Mouse (Mus musculus): ENCODE measurements around the gene Pappa.

The Pappa gene

DNA sequence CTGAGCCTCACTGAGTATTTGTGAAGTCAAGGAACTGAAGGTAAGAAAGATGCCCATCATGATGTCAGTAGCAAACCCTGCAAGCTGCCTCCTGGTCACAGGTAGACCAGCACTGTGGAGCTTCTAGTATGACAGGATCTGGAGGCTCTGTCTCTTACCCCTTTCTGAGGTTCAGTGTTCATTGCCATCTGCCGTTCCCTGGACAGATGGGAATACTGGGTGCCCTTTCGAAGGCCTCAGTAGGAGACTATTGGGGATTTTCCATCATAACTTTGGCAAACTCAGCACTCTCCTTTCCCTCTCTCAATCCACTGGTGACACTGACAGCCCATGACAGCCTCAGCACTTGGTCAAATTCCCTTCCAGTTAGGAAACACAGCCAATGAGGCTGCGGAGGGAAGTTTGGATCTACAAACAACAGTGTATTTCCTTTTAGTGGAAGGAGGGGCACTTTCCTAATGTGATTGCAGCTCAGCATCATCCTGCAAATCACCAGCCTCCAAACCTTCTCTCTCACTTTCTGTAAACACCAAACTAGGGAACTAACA, 42.4 kb downstream of the Pappa start:
- DNase-seq (ENCODE audit: low spot score in 2 of 2) = no peak

DNA sequence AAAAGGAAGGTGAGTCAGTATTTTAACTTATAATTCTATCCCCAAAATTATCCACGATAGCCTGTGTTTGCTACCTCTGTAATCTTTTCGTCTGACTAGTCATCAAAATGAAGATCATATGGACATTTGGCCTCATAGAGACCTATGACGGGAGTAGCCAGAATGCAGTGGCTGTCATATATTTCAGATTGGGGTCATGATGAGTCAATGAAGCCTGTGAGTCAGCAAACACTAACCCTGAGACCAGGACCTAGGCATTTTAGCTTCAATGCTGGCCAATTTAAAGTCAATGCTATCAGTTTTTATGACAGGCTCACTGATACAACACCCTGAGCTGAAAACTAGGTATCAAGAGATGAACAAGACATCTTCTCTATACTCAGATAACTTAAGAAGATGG, 50.5 kb downstream of the Pappa start:
- DNase-seq (ENCODE audit: low spot score in 2 of 2) = no peak

DNA sequence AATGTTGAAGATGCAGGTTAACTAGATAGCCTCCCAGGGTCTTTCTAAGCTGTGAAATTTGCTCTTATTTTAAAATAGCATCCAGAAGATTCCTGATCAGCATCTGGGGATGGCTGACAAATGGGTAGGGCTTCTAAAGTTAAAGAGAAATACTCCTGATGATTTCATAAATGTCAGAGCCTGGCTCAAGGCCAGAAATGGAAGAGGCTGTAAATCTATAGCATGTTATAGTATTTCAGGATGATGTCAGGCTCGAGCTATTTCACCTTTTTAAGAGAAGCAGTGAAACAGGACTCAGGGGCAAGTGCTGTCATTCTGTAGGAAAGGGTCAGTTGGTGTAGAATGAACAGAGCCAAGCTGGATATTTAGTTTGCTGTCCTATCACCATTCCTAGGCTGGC, 54.2 kb downstream of the Pappa start:
- DNase-seq (ENCODE audit: low spot score in 2 of 2) = no peak

DNA sequence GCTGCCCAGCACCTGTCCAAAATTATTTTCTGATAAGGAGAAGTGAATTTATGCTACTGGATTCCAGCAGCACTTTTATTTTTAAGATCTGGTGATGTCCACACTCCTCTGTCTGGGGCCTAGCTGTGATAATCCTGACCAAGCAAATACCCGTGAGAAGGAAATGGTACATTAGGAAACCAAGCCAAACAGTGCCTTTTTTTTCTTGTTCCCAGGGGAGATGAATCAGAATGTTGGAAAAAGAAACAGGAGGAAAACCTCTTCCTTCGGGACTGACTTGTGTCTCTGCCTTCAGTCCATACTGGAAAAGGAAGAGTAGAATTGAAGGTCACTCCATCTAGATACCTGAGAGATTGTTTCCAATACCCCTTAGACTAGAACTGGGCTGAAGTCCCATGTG, 63.3 kb downstream of the Pappa start:
- DNase-seq (ENCODE audit: low spot score in 2 of 2) = no peak

DNA sequence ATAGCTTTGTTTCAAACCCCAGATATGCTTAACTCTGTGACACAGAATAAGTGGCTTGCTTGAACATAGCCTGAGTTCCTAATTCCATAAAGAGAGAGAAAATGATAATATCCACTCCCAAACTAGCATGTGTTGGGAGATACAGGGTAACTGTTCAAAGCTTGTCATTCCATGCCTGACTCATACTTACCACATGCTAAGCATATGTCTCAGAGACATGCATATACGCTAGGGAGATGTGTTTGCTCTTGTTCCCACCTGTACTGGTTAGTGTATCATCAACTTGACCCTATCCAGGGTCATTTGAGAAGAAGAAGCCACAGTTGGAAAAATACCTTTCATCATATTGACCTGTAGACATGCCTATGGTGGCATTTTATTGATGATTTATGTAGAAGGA, 63.7 kb downstream of the Pappa start:
- DNase-seq (ENCODE audit: low spot score in 2 of 2) = no peak

DNA sequence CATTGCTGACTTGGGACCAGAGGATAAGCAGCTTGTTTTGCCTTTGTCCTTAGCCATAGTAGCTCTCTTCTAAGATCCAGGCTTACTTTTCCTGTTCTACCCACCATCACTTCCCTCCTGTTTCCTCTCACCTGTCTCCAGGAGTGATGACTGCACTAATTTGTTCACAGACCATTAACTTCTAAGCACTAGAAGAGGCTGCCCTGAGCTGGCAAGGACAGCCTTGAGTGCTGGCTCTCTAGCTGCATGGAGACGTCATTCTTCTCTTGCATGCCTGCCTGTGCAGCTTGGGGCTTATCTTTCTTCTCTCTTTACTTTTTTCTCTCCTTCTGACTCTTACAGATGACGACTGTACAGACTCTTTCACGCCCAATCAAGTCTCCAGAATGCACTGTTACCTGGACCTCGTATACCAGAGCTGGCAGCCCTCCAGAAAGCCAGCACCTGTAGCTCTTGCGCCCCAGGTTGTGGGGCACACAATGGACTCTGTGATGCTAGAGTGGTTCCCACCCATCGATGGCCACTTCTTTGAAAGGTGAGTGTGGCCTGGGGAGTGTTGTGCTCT, 65.0 kb downstream of the Pappa start:
- DNase-seq (ENCODE audit: low spot score in 2 of 2) = no peak

DNA sequence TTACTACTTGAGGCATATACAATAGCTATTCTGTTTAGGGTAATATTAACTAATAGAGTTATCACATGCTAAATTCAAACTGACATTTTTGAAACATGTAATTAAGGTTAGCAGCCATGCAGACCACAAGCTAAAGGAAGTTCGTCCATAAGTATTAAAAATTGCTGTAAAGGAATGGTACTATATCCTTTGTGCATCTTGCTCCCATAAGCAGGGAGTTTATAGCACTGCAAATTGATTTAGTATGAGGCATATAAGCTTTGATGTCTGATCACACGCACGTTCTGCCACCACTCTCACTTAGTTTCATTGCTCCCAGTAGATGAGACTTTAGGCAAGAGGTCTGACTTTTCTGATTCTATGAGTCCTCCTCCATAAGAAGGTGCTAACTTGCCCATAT, 68.8 kb downstream of the Pappa start:
- DNase-seq (ENCODE audit: low spot score in 2 of 2) = no peak

DNA sequence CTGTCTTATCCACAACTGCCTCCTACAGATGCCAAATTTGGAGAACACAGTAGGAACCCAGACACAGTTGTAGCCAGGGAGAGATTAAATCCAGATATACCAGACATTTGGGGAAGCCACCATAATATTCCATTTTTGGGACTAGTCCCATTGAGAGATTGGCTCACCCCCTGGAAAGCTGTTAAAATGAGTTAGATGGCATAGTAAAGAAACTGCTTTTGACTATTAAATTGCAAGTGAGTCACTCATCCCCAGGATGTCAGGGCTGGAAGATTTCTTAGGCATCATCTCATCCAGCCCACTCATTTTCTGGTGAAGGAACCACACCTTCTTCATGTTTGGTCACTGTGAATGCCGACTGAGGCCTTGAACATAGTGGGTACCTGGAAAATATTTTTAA, 72.0 kb downstream of the Pappa start:
- no peak for DNase-seq (ENCODE audit: low spot score in 2 of 2)

DNA sequence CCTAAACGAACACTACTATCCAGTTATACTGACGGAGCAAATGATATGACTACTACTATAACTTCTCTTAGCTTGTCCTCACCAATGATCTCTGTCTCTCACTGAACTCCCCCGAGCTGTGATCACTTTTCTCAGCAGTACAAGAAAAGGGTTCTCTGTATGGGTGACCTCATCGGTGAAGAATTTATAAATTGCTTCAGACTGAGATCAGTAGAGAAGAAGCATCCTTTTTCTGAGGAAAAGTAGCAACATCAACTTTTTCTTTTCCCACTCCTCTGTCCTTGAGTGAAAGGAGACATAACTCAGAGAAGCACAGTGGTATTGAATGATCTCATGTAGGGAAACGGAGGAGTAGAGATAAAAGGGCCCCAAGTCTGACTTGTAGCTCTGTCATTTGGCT, 79.7 kb downstream of the Pappa start:
- DNase-seq (ENCODE audit: low spot score in 2 of 2) = no peak

DNA sequence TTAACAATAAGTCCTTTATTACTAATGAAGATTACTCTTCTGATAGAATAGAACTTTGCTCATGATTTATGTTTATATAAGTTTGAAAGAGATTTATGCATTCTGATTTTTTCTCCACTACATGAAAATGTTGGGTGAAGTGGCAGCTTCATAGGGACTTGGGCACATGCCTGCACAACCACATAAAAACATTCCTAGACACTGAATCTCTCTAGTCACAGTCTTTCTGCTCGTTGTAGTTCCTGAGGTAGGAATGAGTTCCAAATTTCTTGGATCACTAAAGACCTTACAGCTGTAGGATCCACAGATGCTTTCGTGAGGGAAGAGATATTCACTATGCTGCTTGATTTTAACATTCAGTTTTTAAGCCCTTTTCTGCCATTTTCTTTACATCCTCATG, 81.5 kb downstream of the Pappa start:
- no peak for DNase-seq (ENCODE audit: low spot score in 2 of 2)

DNA sequence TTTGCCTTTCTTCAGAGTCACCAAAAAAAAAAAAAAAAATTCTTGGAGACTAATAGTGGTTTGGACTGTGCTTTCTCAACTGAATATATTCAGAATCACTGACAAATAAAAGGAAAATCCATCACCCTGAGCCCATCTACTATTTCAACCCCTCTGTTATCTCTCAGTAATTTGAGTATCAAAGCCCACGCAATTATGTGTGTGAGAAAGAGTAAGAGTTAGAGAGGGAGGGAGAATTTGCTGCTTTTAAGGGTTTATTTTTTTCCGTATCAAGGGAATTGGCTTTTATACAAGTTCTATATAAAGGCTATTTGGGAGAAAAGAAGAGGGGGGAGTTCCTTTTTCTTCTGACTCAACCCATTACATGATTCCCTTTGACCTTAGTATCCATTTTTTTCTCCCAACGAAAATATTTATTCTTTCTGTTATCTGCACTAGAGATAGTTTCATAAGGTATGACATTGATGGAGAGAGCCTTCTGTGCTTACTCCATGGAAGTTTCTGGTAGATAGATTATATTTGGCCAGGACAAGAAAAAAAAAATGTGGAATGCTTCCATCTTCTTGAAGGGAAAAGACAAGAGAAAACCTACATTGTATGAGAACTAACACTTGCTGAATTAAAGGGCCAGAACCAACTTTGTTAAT, 85.5 kb downstream of the Pappa start:
- no peak for DNase-seq (ENCODE audit: low spot score in 2 of 2)

DNA sequence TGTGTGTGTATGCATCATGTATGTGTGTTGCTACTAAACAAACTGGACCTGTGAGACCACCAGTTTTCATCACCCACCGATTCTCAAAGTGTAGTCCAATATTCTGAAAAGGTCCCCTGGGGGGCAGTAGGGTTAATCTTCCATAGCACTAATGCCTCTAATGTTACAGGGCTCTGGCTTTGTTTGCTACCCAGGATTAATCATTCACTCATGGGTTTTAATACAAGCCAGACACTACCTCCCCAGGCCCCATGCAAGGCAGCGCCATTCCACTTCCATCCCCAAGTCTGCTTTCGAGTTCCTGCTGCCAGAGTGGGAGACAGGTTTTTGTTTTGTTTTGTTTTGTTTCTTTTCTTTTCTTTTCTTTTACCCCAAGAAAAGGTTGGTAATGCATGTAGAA, 92.7 kb downstream of the Pappa start:
- DNase-seq (ENCODE audit: low spot score in 2 of 2) = no peak

DNA sequence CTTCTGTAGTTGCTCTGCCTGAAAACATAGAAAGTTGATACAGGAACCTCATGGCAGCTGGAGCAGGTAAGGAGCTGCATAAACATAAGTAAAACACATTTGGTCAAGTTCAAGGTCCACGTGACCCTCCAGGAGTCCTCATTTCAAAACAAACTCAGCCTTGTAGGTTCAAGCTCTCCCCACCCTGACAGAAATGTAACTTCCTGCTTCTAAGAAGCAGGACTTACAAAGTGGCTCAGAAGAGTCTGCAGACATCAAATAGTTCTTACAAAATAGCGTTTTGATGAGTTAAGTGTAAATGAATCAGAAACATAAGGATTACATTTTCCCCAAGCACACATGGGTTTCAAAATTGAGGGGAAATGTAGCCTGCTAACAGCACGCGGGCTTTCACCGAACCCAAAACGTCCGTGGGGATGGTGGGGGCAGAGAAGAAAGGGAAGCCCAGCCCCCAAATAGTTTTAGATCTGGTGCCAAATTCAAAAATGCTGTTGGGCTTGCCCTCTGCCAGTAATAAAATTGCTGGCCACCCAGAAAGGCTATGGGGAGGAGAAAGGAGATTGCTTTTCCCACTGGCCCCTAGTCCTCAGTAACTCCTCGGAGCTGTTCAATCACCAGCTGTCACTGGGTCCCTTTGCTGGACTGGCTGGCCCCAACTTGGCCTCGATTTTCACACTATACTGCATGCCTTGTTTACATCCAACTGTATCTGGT, 93.8 kb downstream of the Pappa start:
- DNase-seq (ENCODE audit: low spot score in 2 of 2) = no peak

DNA sequence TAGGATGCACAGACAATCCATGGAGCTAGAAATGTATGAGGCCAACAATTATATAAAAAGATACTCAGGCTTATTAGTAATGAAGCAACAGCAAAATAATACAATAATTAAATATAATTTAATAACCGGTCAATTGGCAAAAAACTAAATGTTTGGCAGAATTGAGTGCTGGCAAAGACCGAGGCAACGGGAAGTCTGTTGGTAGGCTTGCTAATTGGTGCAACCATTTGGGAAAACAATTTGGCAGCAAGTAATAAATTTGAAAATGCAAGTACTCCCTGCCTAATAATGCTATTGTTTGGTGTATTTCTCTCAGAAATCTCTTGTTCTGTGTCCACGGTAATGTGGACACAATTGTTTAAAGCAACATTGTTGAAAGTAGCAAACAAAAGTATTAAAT, 99.9 kb downstream of the Pappa start:
- DNase-seq (ENCODE audit: low spot score in 2 of 2) = no peak

DNA sequence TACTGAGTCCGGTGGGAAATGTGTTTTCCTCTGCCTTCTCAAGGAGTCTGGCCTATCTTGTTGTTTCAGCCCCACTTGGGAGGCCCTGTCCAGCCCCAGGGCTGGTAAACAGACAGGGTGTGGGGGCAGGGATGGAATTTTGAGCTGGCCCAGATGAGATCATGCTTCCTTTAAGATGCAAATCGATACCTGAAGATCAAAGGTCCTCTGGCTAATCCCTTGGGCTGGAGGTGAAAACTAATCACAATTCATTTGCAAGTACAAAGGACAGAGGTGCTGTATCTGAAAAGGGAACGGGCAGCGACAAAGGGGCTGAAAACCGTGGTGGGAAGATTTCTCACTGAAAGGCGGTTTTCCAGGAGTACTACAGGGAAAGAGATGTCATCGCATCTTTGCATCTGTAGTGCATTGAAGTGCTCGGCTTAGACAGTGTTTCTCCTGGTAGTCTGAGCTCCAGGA, 114.6 kb downstream of the Pappa start:
- no peak for DNase-seq (ENCODE audit: low spot score in 2 of 2)

DNA sequence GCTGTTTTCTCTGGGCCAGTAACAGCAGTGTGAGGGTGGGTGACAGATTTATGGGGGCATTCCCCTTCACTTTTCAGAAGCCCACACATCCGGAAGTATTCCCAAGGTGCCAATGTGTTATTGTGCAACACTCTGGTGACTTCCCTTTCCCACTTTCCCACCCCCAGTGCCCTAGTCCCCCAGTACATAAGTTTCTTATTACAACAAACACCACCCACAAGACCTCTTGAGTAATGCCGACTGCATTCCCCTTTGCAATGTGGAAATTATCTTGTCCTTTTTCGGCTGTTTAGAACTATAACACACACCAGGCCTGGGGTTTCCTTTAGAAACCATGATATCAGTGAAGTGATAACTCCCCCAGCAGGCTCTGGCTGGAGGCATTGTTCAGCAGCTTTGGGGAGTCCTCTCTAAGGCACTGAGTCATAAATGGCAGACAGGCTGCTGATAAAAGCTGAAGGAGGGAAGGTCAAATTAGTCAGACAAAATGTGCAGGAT, 118.5 kb downstream of the Pappa start:
- DNase-seq (ENCODE audit: low spot score in 2 of 2) = no peak

DNA sequence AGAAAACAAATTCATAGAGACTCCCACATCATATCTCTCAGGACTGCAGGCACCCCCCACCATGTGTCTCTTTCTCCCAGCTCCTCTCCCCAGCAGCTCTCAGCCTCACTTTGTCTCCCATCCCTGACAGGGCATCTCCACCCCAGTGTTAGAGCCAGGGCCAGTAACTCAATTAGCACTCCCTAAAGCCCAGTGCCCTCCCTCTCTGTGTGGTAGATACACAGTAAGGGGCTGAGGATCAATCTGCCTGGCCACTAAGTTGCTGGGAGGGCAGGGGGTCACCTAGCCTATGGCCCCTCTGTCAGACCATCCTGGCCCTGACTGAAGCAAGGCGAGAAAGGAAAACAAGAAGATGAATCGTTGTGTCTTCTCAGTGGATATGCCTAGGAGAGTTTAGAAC, 119.3 kb downstream of the Pappa start:
- DNase-seq (ENCODE audit: low spot score in 2 of 2) = no peak

DNA sequence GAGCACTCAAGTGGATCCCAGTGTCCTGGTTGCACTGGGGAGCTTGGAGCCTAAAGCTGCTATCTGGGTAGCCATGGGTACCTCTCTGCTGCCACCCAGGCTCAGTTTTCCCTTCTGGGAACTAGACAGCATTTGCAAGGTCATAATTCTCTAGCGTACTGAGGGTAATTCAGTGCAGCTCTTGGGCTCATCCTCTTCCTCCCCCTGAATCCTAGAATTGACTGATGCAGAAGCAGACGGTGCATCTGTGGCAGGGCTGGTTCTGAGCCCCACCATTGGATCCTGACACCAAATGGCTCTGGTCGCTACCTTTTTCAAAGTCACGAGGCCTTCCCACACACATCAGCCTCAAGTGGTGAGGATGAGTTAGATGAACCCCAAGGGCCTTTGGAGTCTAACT, 121.0 kb downstream of the Pappa start:
- no peak for DNase-seq (ENCODE audit: low spot score in 2 of 2)

DNA sequence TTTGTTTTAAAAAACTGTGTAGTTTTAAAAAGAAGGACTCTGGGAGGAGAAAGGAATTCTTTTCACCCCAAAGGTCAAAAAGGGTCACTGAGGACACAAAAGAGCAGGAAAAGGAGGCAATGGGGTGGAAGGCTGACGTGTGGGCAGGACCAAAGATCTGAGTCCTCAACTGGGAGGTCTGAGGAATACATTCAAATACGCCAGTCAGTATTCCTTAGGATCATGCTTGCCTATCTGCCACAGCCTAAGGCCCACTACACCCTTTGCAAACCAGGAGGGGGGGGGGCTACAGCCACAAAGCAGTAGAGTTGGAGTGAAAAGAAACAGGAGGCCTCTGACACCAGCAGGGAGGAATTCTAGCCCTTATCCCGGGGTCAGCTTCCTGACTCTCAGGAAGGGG, 121.5 kb downstream of the Pappa start:
- no peak for DNase-seq (ENCODE audit: low spot score in 2 of 2)

DNA sequence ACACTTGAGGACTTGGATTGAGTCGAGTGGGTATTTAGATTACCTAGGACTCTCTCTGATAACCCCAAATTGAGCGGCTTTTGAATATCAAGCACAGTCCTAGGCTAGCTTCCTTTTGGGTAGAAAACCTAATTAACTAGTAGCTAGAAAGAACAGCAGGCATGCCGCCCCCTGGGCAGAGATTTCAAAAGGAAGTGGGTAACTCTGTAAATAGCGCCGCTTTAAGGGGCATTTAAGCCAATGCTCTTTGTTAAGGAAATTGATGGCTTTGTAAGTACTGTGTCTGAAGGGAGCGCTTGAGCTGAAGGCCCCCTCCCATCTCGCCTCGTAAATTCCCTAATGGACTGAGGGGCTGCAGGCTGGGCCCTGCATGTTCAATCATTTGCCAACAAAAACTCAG, 128.2 kb downstream of the Pappa start:
- no peak for DNase-seq (ENCODE audit: low spot score in 2 of 2)

DNA sequence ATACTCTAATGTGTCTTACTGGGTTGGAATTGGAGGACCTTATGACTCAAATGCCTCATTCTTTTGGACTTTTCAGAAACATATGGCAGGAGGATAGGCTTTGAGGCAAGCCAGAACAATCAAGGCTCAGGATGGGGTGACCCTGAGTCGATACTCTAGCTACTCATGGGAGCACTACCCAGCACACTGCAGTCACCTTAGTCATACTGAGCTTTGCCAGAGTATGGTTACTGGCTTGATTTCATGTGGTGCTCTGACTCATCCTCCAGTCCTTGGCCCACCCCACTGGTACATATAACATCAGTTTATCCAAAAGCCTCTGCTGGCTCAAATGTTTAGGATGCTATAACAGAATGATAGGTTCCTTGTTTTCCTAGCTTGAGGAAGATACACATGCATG, 130.1 kb downstream of the Pappa start:
- no peak for DNase-seq (ENCODE audit: low spot score in 2 of 2)

DNA sequence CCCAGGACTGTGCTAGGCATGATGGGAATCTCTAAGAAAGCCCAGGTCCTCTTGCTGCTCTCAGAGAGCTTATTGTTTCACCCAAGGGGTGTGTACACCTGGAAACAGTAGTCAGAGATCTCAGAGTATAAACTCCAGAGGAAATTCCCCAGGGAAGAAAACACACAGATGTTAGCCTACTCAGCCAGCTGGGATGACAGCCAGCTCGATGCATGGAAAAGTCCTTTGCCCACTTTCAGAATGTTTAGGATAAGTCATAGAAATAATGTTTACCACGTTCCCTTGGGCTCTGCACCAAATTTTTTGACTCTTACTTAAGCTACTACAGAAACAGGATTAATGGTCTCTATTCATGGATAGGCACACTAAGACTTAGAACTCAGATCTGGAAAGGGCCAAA, 143.1 kb downstream of the Pappa start:
- no peak for DNase-seq (ENCODE audit: low spot score in 2 of 2)

DNA sequence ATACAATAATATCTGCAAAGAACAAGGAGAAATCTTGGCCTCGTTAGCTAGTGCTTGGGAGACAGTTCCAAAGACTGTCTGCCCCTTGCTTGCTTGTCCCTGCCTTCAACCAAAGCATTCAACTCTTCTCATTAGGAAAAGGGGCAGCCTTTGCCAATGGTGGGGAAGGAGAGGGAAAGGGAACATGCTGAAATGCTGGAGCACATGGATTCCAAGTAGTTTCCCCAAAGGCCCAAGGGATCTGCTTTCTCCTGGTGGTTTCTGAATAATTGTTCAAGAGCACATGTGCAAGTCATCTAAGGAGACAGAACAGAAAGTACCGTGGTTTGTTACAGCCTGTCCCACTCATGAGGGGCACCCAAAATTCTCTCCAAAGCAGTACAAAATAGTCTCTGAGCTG, 146.0 kb downstream of the Pappa start:
- no peak for DNase-seq (ENCODE audit: low spot score in 2 of 2)

Data from frontal cortex, postnatal 14 days (tissue).